Mouse (Mus musculus): ENCODE data around the gene Arhgef16. TPM values are rescaled to one million over a fixed set of nuclear protein-coding genes. Genes with fewer than 3 reads are reported as not detected.

The Arhgef16 gene
- polyA plus RNA-seq, 2 experiments from 2014 or later: 0.39 TPM; not detected in 1

Other genes with a start within 250 kb of the Arhgef16 start
- not detected for gene Trp73, start 161.5 kb downstream of the Arhgef16 start, polyA plus RNA-seq (2017; shearing (Covaris generic))
- 10 to 100 TPM; 27.0 to 28.9 TPM for gene Wrap73, start 159.3 kb downstream of the Arhgef16 start, polyA plus RNA-seq (2017; shearing (Covaris generic))
- 10 to 100 TPM; 11.4 to 28.4 TPM for gene Tprgl, start 141.0 kb downstream of the Arhgef16 start, polyA plus RNA-seq (2017; shearing (Covaris generic))
- not detected for gene Megf6, start 130.9 kb downstream of the Arhgef16 start, polyA plus RNA-seq (2017; shearing (Covaris generic))
- not detected for gene B230104I21Rik, start 34.5 kb upstream of the Arhgef16 start, polyA plus RNA-seq (2017; shearing (Covaris generic))

Data from CD4-positive, CD25-positive, alpha-beta regulatory T cell, adult 4 months (primary cell).